Mouse (Mus musculus): ENCODE measurements around the gene Pcgf2.
A peak's percentile ranks its signal among the peaks of the same experiment; 100 is the strongest.
"Not testable (repeated sequence)": the region's sequence is repeated elsewhere in the genome, so short reads cannot be mapped to it uniquely, and the experiment has no call there.

The Pcgf2 gene

DNA sequence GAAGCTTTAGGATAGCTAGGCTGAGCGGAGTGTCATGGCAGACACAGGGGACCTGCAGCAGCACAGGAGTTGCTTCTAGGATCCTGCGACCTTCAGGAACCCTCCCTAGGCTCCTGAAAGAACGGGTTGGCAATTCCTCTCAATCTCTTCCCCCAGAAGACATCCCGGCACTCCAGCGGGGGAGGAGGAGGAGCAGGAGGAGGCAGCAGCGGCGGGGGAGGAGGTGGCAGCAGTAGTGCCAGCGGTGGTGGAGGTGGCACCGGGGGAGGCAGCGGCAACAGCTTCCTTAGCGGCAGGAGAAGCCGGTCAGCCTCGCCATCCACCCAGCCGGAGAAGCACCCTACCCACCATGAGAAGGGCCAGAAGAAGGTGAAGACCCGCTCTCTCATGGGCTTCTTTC lies 31.0 kb downstream of the Pcgf2 start:
- DNase-seq (ENCODE audit: inconsistent ontology term), result peak; percentile 11

DNA sequence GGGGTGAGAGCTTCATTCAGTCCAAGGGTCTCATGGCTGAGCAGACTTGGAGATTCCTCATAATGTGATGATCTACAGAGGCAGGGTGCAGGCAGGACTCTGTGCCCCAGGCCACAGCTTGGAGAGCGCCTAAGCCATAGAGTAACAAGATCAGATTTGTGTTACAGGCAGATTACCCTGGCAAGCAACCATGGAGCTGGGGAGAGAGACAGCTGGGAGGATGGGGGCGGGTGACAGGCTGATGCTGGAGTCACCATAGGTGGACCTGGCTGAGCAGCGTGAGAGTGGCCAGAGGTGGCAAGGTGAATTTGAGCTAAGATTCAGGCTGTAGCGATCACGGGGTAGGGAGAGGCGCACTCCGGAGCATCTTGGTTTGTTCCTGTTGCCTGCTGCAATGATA lies 32.1 kb downstream of the Pcgf2 start:
- no peak for DNase-seq (ENCODE audit: inconsistent ontology term)

DNA sequence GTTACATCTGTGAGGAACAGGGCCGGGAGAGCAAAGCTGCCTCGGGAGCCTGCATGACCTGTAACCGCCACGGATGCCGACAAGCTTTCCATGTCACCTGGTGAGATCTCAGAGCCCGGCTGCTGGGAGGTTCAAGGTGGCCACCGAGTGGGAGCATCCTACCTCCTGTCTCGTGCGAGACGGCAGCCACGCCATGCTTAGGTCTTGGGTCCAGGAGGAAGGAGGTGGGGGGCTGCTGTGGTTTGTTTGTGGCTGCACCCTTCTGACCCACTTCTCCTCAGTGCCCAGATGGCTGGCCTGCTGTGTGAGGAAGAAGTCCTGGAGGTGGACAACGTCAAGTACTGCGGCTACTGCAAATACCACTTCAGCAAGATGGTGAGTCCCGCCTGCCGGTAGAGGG lies 33.5 kb downstream of the Pcgf2 start:
- DNase-seq (ENCODE audit: inconsistent ontology term), result no peak

DNA sequence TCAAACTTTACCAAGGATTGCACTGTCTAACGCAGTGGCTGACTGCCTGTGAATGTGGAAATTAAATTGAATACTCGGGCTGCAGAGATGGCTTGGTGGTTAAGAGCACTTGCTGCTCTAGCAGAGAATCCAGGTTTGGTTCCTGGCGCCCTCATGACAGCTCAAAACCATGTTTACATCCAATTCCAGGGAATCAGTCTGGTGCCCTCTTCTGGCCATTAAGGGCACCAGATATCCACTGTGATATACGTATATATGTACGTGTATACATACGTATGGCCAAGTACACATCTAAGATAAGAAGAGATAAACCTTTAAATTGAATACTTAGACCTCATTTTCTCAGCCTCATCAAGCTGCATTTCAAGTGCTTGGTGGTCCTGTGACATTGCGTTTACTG lies 34.1 kb downstream of the Pcgf2 start:
- DNase-seq (ENCODE audit: inconsistent ontology term), result no peak

DNA sequence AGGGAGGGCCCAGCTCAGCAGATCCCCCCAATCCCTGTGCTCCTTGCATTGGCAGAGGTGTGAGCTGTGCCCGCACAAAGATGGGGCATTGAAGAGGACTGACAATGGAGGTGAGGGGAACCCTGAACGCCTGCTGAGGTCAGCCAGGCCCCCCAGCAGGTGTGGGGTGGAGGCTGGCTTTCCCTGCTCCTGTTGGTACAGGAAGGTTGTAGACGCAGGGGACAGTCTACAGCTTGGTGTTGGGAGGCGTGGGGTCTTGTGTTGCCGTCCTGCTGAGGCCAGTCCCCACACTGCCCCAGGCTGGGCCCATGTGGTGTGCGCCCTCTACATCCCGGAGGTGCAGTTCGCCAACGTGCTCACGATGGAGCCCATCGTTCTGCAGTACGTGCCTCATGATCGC lies 34.9 kb downstream of the Pcgf2 start:
- DNase-seq (ENCODE audit: inconsistent ontology term), result no peak

DNA sequence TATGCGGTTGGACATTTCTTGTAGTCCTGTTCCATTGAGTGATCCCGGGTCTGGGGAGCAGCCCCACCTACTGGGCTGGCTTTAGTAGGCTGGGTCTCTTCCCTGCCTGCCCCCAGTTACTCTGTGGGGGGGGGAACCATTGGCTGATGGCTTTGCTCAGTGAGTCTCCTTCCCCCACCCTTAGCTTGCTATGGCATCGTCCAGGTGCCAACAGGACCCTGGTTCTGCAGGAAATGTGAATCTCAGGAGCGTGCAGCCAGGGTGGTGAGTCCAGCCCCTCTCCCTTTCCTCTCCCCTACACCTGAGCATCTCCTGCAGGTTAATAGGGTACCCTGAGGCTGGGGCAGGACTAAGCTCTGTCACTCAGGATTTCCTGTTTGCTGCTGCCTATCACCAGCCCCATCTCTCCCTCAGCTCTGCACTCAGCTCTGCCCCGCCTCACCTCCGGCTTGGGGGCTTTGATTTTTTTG lies 35.5 kb downstream of the Pcgf2 start:
- DNase-seq (ENCODE audit: inconsistent ontology term), result peak; percentile 33

DNA sequence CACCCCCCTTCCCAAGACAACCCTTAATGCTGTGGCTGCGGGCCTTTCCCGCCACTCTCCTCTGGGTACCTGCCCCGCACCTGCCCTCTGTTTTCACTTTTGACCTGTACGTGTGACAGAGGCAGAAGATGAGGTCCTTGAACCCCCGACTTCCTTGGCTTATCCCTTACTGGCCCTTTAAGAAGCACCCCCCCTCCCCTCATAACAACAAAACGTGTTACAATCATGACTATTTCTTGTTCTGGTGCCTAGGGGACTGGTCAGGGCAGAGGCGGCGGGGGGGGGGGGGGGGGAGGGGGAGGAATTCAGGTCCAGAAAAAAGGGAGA lies 36.0 kb downstream of the Pcgf2 start:
- no peak for DNase-seq (ENCODE audit: inconsistent ontology term)

DNA sequence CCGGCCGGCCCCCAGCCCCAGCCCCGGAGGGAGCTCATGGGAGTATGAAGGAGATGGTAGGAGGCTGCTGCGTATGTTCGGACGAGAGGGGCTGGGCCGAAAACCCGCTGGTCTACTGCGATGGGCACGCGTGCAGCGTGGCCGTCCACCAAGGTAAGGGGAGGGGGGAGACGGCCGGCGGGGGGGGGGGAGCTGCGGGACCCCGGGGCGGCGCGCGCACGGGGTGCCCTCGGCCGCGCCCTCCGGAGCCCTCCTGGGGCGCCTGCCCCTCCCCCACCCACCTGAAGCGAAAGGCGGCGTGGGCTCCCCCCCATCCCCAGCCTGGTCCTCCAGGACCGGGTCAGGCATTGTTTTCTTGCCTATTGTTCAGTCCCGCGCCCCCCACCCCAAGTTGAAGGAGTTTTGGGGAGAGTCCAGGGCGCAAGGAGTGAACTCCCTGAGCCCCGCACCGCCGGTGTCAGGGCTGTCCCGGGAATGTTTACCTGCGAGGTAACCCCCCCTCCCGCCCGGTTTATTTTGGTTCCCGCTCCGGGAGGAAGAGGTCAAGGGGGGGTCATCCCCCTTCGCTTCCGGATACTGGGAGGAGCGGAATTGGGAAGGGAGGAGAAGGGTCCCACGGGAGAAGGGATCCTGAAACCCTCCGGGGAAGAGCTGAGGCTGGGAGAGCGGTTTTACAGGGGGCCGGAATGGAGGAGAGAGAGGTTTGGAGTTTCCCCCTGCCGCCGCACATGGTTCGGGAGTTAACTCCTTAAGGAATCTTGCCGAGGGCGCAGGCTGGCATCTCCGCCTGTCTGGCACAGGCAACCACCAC lies 36.6 kb downstream of the Pcgf2 start:
- peak; percentile 29 for DNase-seq (ENCODE audit: inconsistent ontology term)

DNA sequence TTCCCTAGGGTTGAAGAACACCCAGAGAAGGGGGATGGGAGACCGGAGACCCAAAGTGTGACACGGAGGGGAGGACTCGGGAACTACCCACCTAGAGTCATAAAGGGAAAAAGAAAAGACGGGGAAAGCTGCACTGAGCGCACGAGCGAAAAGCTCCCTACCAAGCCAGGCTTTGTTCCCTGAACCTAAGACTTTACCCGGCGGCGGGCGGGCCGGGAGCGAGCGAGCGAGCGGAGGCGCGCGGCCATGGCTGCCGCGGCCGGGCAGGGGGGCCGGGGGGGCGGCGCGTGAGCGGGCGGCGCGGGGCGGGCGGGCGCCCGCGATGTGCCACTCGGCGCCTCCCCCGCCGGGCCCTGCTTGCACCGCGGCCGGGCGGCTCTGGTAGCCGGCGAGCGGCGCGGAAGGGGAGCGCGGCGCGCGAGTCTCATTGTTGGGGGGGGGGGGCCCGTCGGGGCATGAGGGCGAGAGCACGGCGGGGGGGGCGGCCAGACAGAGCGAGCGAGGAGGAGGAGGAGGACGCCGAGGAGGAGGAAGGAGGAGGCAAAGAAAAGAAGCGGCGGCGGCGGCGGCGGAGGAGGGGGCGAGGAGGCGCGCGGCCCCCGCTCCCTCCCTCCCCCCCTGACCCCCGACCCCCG lies 37.3 kb downstream of the Pcgf2 start, which contains the start of gene Mllt6:
TSS of gene Mllt6 (plus strand) at position 522 of the 635 bp plus-strand sequence.
- peak; percentile 90 for DNase-seq (ENCODE audit: inconsistent ontology term)

DNA sequence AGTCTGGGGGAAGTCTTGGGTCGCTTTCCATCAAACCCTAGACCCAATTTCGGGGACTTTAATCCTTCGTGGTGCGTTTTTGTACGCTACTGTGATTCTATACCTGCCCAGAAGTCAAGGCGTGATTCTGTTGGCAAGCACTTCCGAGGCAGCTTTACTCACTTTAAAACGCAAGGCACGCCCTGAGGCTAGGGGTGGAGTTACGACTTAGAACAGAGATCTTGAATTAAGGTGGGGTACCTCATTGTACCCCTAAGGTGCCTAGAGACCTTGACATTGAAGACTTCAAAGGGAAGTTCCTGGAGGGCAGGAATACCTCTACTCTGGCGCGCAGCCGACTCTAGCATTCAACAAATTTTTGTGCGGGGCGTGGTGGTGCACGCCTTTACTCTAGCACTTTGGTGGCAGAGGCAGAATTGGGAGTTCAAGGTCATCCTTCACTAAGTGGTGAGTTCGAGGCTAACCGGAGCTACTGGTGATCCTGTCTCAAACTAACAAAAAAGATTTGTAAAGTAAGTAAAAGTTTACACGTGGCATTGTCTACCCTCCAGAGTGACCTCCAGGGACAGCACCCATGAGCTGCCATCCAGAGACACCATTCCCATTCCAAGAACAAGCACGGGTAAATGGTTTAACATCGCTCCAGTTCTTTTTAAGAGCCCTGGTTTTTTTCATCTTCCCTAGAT lies 37.9 kb downstream of the Pcgf2 start:
- DNase-seq (ENCODE audit: inconsistent ontology term), result no peak

DNA sequence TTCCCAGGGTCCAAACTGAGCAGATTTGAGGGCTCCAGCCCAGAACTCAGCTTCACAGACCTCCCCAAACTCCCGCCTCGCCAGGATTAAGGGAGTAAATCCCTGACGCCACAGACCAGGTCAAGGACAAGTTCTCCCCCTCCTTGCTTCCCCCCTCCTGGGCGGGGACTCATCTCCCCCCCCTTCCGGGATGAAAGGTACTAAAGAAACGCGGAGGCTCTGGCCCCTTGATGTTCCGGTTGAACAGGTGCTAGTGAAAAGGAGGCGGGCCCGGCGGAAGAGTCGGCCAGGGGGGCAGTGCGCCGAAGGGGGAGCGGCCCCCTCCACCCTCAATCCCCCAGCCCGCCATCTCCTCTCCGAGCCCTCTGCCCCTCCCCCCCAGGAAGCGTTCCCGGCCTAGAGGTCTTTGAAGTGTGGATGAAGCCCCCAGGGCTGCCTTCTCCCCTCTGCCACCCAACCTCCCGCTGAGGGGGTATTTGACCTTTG lies 38.6 kb downstream of the Pcgf2 start:
- DNase-seq (ENCODE audit: inconsistent ontology term), result peak; percentile 37

DNA sequence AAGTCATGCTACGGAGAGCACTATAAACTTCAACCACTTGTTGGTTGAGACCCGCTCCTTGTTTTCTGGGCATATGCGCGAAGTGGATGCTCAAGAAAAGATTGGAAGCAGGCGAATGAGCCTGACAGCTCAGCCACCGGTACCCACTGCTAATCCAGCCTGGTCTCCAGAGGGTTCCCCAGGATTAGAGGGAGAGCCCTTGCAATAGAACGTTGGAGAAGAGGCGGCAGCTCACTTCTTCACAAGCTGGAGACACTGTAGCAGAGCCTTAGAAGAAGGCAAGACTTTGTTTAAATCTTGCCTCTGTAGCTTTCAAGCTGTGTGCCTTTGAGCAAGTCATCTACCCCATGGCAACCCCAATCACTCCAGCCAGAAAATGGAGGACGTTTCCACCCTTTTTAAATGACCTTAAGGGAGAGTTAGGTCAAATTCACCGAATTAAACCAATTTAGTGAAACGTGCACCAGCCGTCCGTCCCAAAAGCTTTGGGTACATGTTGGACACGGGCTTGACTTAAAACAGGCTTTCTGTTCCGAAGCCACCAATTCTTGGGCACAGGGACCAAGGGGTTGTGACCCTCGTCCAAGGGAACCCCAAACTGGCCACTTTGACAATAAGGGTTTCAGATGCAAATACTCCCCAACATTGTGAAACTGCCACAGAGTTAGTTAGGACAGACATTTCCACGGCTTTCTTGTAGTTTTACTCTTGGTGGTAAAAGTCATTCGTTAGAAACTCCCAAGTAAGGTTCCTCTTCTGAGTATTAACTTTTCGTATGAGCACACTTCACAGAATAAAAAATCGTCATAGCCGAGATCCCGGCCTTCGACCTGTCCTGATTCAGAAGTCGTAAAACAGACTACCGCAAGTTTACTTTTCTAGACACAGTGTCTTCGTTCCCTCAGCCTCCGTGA lies 39.3 kb downstream of the Pcgf2 start:
- no peak for DNase-seq (ENCODE audit: inconsistent ontology term)

DNA sequence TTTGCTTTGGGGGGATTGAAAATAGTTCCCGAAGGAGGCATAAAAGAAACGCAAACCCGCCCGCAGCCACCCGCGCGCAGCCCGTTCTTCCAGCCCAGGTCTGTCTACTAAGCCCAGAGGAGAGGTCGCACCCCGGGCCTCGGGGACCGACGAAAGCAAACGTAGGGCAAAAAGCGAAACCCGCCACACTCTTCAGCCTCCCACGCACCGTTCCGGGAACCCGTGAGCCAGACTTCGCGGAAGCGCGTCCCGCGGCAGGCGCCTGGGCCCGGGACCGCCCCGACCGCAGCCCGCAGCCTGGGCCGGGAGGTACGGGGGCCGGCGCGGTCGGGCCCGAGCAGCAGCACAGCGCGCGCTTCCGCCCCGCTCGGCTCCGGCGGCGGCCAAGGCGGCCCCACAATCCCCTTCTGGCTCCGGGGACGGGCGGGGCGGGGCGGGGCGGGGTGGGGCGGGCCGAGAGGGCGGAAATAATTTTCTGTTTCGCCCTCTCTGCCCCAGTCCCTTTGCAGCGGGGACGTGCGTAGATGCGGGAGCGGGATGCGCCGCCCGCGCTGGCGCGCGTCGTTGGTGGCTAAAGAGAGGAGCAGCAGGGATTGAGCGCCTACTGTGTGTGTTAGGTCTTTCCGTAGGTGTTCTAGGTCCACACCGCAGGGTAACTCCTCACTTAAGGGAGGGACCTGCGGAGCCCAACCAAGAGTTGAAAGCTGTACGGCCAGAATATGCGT lies 40.1 kb downstream of the Pcgf2 start:
- DNase-seq (ENCODE audit: inconsistent ontology term), result peak; percentile 86

DNA sequence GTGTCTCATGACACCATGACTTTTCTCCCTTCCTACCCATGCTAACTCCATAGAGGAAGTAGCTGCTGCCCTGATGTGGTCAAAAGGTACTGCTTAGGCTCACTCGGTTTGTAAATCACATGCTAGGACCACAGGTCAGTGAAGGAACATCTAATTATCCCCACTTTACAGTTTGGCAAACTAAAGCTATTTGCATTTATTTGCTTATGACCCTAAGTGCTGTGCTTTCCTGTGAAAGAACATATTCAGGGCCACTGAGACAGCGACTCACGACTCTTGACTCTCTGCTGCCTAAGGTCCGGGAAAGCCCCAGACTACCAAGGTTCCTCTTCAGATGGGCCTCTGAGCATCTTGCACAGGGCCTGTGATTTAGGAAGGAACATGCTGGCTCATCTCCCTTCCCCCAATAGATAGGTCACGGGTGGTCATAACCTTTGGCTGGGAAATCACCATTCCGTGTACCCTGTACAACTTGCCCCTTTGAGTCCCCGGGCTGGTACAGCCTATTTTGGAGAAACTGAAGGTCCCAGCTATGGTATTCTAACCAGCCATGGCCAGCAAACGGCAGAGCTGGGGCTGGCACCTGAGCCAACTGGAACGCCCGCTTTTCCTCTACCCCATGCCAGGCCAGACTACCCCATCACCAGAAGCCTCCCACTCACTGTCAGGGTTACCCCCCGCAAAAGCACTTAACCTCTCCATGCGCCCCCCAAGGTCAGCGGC lies 40.9 kb downstream of the Pcgf2 start:
- DNase-seq (ENCODE audit: inconsistent ontology term), result peak; percentile 10

DNA sequence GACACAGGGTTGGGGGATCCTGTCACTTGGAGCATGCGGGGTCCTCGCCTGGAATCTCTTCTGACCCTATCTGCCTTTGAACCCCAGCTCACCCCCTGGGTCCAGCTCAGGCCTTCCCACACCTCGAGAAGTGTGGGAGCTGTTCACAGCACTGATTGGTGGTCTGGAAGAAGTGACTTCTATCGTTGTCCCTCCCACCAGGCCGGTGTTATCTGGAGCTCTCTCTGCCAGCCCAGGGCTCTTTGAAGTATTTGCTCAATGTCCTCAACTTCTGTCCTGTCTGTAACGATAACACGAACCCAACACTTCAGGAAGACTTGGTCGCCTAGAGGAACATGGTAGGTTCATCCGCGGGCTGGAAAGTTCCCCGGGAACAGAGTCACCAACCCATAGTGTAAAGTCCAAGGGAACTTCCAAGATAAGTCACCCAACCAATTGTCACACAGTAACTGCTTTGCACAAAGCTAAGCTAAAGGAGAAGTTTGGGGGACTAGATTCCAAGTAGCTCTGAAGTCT lies 41.5 kb downstream of the Pcgf2 start:
- DNase-seq (ENCODE audit: inconsistent ontology term), result no peak

DNA sequence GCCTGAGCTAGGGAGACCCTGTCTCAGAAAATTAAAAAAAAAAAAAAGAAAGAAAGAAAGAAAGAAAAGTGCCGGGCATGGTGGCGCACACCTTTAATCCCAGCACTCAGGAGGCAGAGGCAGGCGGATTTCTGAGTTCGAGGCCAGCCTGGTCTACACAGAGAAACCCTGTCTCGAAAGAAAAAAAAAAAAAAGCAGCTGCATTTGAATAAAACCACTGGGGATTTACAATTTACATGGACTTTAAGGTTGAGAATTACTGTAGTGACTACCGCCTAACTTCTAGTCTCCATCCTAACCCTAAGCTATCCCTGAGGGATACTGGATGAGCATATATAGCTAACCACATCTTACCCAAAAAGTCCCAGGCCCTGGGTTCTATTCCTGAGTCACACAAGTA lies 42.3 kb downstream of the Pcgf2 start:
- not testable (repeated sequence) for DNase-seq (ENCODE audit: inconsistent ontology term)

DNA sequence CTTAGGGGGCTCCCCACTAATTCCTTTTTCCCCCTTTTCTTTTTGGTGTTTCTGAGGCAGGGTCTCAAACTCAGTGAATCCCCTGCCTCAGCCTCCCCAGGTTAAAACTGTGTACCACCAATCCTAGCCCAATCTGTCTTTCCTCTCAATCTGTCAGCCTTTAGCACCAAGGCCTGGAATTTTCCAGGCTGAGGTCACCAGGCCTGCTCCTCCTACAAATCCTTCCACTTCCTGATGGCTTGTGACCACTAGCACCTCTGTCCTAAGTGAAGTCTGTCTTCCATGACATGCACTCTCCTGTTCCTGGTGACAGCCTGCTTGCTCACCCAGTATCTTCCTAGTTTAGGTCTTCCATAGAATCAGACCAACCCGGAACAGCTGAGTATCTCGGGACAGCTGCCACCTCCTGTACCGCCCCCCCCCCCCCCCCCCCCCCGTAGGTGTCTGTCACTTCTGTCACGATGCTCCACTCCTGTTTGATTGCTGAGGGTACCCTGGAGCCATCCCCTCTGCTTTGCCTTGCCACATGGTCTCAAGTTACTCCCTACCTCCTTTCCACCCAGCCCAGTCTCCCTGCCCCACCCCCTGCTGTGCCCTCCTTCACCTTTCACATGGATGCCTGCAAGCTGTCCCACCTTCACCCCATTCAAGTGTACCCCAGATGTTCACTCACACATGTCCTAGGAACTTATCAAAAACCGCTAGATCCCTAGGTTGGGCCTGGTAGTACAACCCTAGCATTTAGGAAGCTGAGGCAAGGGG lies 42.9 kb downstream of the Pcgf2 start:
- no peak for DNase-seq (ENCODE audit: inconsistent ontology term)

DNA sequence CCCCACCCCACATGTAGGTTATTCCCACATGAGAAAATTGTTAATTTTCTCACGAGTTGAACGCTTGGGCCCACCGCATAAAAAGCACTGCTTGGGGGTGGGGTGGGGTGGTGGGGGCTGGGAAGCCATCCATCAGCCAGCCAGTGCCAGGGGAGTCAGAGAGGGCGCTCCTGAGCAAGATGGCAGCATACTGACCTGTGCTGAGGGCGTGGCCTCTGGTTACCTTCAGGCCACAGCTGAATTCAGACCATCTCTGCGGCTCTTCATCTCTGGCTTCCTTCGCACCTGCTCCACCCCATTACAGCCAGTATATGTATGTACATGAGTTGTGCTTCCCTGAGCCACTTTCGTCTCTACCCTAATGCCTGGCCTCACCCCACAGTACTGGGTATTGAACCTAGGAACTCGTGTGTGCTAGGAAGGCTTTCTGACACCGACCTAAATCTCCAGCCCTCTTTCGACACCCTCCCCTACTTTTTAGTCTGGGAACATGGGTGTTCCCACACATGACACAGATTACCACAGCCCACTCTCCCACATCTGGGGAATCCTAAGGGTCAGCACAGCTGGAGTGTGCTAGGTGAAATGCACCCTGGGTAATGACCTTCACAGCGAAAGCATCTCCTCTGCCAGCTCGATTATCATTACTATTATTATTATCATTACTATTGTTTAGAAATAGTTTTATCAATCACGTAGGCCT lies 43.9 kb downstream of the Pcgf2 start:
- DNase-seq (ENCODE audit: inconsistent ontology term), result no peak

DNA sequence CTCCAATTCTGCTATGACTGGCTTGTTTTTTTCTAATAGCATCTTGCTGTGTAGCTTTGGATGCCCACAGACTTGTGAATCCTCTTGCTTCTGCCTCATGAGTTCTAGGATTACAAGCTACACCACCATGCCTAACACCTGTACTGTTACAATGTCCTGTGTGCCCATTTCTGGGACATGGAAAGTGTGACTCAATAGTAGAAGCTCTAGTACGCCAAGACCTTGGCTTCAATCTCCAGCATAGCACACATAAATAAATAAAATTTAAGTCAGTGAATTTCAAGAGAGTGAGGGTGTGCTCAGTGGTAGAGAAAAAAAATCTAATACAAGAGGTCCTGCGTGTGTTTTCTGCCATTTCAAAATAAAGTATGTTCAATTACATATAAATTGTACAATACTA lies 46.1 kb downstream of the Pcgf2 start:
- no peak for DNase-seq (ENCODE audit: inconsistent ontology term)

All from Muller cell, postnatal 12 days (primary cell).